Mouse (Mus musculus) liver, embryonic 14.5 days (tissue): ENCODE results near the gene Klhl33. TPM values are rescaled to one million over a fixed set of nuclear protein-coding genes. Genes with fewer than 3 reads are reported as not detected.

ENCODE experiments used
- ATAC-seq: fragments of 200-750 bp; cut with Nextera tagmentation; 2 replicates; pipeline ENCODE4 v1.8.0; 2017; ENCODE audit warnings: moderate number of reproducible peaks, mild to moderate bottlenecking, moderate library complexity; ENCODE audit not compliant: insufficient read depth
- DNase-seq, 3 experiments: peaks; one replicate each; pipeline ENCODE4 v3.0.0-alpha.2; 2012 to 2013; ENCODE audit warnings: low read depth in 3 of 3, low spot score in 3 of 3
- H3K27ac ChIP-seq: fragments of 300-500 bp; sonication (generic); 2 replicates; pipeline ENCODE4 v1.5.1; 2014; ENCODE audit warnings: moderate library complexity, mild to moderate bottlenecking, control low read depth, inconsistent platforms
- H3K27me3 ChIP-seq: fragments of 300-500 bp; sonication (generic); 2 replicates; pipeline ENCODE4 v1.6.1; 2014; ENCODE audit warnings: mild to moderate bottlenecking, low read length, moderate library complexity; ENCODE audit not compliant: control insufficient read depth, insufficient read depth
- H3K36me3 ChIP-seq: fragments of 300-500 bp; sonication (generic); replicated peaks from 2 replicates; pipeline ENCODE4 v1.6.1; 2014; ENCODE audit warnings: low read depth; ENCODE audit not compliant: control insufficient read depth, insufficient read depth
- H3K4me1 ChIP-seq, 2 experiments: fragments of 200-500 bp in 1 of 2; fragments of 300-500 bp in 1 of 2; sonication (generic) in 1 of 2; replicated peaks; 2 replicates each; pipeline ENCODE4 v1.6.1; 2012 to 2014; ENCODE audit warnings: antibody characterized with exemption in 1 of 2, inconsistent platforms in 1 of 2, low read length in 1 of 2; ENCODE audit not compliant: control insufficient read depth in 2 of 2, insufficient read depth in 2 of 2
- H3K4me2 ChIP-seq: fragments of 300-500 bp; sonication (generic); 2 replicates; pipeline ENCODE4 v1.6.1; 2014; ENCODE audit warnings: low read depth, mild to moderate bottlenecking, control low read depth, moderate library complexity
- H3K4me3 ChIP-seq, 2 experiments: fragments of 200-500 bp in 1 of 2; fragments of 300-500 bp in 1 of 2; sonication (generic) in 1 of 2; 2 replicates each; pipeline ENCODE4 v1.5.1; 2012 to 2014; ENCODE audit warnings: low read depth in 2 of 2, low read length in 2 of 2, mild to moderate bottlenecking in 2 of 2, control low read depth in 1 of 2, inconsistent platforms in 1 of 2, moderate library complexity in 1 of 2; ENCODE audit not compliant: insufficient read depth in 1 of 2
- H3K9ac ChIP-seq: fragments of 300-500 bp; sonication (generic); replicated peaks from 2 replicates; pipeline ENCODE4 v1.6.1; 2014; ENCODE audit warnings: mild to moderate bottlenecking, control low read depth, moderate library complexity
- H3K9me3 ChIP-seq: fragments of 300-500 bp; sonication (generic); 2 replicates; pipeline ENCODE4 v1.6.1; 2016; ENCODE audit warnings: low read length, mixed read lengths; ENCODE audit not compliant: control insufficient read depth
- CTCF ChIP-seq: IDR thresholded peaks from 2 replicates; pipeline ENCODE4 v1.5.1; 2016; ENCODE audit warnings: antibody characterized with exemption, low read depth, control low read depth
- EP300 ChIP-seq: IDR thresholded peaks from 2 replicates; pipeline ENCODE4 v1.6.1; 2016; ENCODE audit warnings: antibody characterized with exemption, low read depth
- WGBS: fragments of 180-500 bp; shearing (Covaris S2); extraction: QIAGEN DNeasy Blood & Tissue Kit; methylation state at CpG from one replicate; pipeline ENCODE4 v1.1.7; 2014; ENCODE audit not compliant: insufficient replicate concordance; 5-methylcytosine and 5-hydroxymethylcytosine counted together
- polyA plus RNA-seq, 2 experiments: library from polyadenylated mRNA; depleted of rRNA in 1 of 2; stranded (reverse) in 1 of 2; unstranded in 1 of 2; fragments of >200 nt; fragmentation: Nextera tagmentation in 1 of 2; extraction: Ambion mirVana in 1 of 2; gene quantifications; 2 replicates each; pipeline versions ENCODE4 v1.2.1 to v1.2.3; 2012 to 2014

Gene Klhl33
- polyA plus RNA-seq, 2 experiments = 0.08 to 0.16 TPM

DNA sequence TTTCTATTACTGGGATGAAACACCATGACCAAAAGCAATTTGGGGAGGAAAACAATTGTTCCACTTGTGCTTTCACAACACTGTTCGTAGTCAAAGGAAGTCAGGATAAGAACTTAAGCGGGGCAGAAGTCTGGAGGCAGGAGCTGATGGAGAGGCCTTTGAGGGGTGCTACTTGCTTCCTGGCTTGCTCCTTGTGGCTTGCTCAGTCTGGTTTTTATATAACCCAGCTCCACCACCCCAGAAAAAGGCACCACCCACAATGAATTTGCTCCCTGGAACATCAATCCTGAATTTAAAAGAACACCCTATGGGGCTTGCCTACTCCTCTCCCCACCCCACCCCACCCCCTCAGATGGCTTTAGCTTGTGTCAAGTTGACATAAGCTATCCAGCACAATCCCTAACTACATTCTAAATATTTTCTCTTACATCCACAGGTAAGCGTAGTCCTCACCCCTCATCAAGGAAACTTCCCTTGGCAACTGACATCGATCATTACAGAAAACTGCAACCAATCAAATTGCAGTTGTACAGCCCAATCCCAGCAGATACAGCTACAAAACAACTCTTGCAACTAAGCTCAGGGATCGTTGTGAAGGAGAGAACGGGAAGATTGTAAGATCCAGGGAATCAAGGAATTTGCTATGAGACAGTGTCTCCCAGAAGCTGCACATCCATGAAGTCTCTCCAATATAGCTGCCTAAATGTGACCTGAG, 20.9 kb downstream of the Klhl33 start:
- Histone ChIP-seq H3K27me3 (no peaks in the 10 kb centered on the region), H3K9ac (no peak overlapping the region), H3K36me3 (no peaks in the 10 kb centered on the region), H3K4me1 (peaks cover 0 to 5% of the 10 kb centered on the region in 2 experiments; a peak in 1 of 4 replicates), H3K4me3 (no peak overlapping the region), H3K9me3 (no peaks in the 10 kb centered on the region), H3K27ac (no peak overlapping the region), H3K4me2 (no peak overlapping the region)
- 58% methylated on average over 6 of the region's 6 CpGs for WGBS
- no peak for TF ChIP-seq CTCF
- DNase-seq (no peak), ATAC-seq (no peak)

DNA sequence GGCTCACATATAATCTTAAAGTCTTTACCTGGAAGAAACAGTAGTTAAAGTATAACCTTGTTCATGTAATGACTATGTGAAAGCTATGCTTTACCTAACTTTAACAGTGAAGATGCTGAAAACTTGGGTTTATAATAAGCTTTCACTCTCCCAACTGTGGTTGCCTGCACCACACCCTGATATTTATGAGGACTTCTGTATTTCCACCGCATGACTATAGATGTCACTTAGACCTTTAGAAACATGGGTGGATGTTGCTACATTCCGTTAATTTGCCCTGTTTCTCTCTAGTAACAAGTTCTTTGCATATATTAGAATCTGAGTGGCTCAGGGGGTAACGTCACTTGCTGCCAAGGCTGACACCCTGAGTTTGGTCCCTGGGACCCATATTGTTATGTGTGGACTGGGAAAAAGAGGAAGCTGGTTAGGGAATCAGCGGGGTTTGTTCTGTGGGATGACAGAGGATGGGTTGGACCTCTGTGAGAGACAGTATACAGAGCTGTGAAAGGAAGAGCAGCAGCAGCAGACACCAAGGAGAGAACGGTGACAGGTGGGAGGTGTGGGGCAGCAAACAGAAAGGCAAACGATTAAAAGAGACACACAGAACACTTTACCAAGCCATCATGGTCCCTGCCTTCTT, 21.6 kb downstream of the Klhl33 start:
- Histone ChIP-seq H3K4me1 (peaks cover 0 to 7% of the 10 kb centered on the region in 2 experiments; a peak in 2 of 4 replicates), H3K9me3 (no peaks in the 10 kb centered on the region), H3K4me2 (no peak overlapping the region), H3K9ac (no peak overlapping the region), H3K27ac (no peak overlapping the region), H3K4me3 (no peak overlapping the region), H3K36me3 (no peaks in the 10 kb centered on the region), H3K27me3 (no peaks in the 10 kb centered on the region)
- DNase-seq = no peak
- 54% methylated on average over 6 of the region's 6 CpGs for WGBS
- ATAC-seq = no peak
- TF ChIP-seq CTCF (no peak), EP300 (no peak)

DNA sequence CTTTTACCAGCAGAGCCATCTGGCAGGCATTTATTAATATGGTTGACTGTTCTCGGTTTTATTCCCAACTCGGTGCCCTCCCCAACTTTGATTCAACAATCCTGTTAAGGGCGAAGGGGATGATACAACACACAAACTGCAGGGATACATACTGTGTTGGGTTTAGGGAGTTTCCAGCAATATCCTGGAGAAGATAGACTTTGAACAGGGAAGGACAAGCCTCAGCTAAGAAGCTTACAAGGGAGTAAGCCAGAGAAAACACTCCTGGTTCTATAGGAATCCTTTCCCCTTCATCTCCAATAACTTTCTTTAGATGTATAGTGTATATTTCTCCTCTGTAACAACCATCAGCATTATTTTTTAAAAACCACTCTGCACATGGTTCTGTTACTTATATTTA, 22.1 kb downstream of the Klhl33 start:
- H3K4me2 ChIP-seq = no peak overlapping the region
- TF ChIP-seq CTCF (no peak), EP300 (no peak)
- ATAC-seq = no peak
- no peak overlapping the region for H3K27ac ChIP-seq
- no peak overlapping the region for H3K4me3 ChIP-seq
- no peaks in the 10 kb centered on the region for H3K27me3 ChIP-seq
- DNase-seq = no peak
- no peaks in the 10 kb centered on the region for H3K36me3 ChIP-seq
- WGBS = 60% methylated on average over 3 of the region's 3 CpGs
- H3K9ac ChIP-seq = no peak overlapping the region
- H3K9me3 ChIP-seq = no peaks in the 10 kb centered on the region
- H3K4me1 ChIP-seq = peaks cover 0 to 9% of the 10 kb centered on the region in 2 experiments; a peak in 2 of 4 replicates

DNA sequence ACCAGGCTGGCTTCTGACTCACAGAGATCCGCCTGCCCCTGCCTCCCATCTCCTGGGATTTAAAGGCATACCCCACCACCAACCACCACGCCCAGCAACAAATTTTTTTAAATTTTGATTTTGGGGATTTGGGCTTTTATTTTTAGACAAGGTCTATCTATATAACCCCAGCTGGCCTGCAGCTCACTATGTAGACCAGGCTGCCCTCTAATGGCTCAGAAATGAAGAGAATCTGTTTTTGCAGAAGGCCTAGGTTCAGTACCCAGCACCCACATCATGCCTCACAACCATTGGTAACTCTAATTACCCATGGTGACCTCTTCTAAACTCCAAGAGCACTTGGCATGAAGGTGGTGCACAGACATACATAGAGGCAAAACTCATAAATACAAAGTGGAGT, 26.0 kb downstream of the Klhl33 start:
- Histone ChIP-seq H3K9me3 (no peaks in the 10 kb centered on the region), H3K4me3 (no peak overlapping the region), H3K4me2 (no peak overlapping the region), H3K27me3 (no peaks in the 10 kb centered on the region), H3K9ac (no peak overlapping the region), H3K4me1 (peaks cover 0 to 11% of the 10 kb centered on the region in 2 experiments; a peak in 2 of 4 replicates), H3K27ac (no peak overlapping the region), H3K36me3 (no peaks in the 10 kb centered on the region)
- TF ChIP-seq CTCF = no peak
- TF ChIP-seq EP300 = no peak
- ATAC-seq = no peak
- DNase-seq = no peak
- 63% methylated on average over 2 of the region's 2 CpGs for WGBS

DNA sequence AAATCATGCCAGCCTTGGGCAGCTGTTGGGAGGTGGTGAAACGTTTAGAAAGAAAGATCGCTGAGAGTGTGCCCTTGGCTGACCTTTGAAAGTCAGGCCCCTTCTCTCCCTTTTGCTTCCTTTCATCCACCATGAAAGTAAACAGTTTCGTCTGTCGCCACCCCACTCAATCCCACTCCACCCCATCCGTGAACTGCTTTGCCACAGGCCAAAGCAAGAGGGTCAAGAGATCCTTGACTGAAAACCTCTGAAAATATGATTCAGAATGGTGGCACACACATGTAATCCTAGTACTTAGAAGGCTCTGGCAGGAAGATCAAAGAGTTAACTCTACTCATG, 26.5 kb downstream of the Klhl33 start:
- Histone ChIP-seq H3K4me3 (peak overlapping the region; percentile 61 to 69; a peak in 3 of 4 replicates), H3K4me1 (peaks cover 0 to 11% of the 10 kb centered on the region in 2 experiments; a peak in 2 of 4 replicates), H3K36me3 (no peaks in the 10 kb centered on the region), H3K27ac (no peak overlapping the region), H3K27me3 (no peaks in the 10 kb centered on the region), H3K4me2 (peak overlapping the region; percentile 70), H3K9me3 (no peaks in the 10 kb centered on the region), H3K9ac (0 out of 2 replicates have a peak overlapping the region, but pooled peaks have one; percentile 5)
- no peak for DNase-seq
- 42% methylated on average over 5 of the region's 5 CpGs for WGBS
- no peak; the same call in 1 of the 2 replicates for ATAC-seq
- TF ChIP-seq CTCF = no peak
- no peak for TF ChIP-seq EP300
